In genomic region chr11:3173425-3174318, GRCm38 (mm10) we compare ENCODE assay signal across 8 mouse cellular contexts. TPM values are rescaled to one million over a fixed set of nuclear protein-coding genes. Genes with fewer than 3 reads are reported as not detected.
DNase-seq lines count a peak whose midpoint lies in the region; ATAC-seq and TF ChIP-seq lines count a peak whose summit lies in the region.
"Not testable (repeated sequence)": the region's sequence is repeated elsewhere in the genome, so short reads cannot be mapped to it uniquely, and the experiment has no call there.

No protein-coding gene starts in this region.

- not testable (repeated sequence) for H3K9me3 ChIP-seq in MEL (replicated peaks; ENCODE audit: insufficient read depth, low read length); liver, embryonic 16.5 days (replicated peaks; ENCODE audit: control insufficient read depth, low read length)
- H3K9me3 ChIP-seq in hindbrain, embryonic 13.5 days: peaks cover 14% of the 10 kb centered on the region
- peaks cover 10% of the 10 kb centered on the region for H3K9me3 ChIP-seq in neural tube, embryonic 12.5 days

- not testable (repeated sequence) for H3K79me2 ChIP-seq in MEL (ENCODE audit: control insufficient read depth, insufficient read depth, low read length, poor library complexity)

- not testable (repeated sequence) for H3K4me3 ChIP-seq in MEL (ENCODE audit: control insufficient read depth in 1 of 2, insufficient read depth in 1 of 2, low read depth in 2 of 2, low read length in 2 of 2); hindbrain, embryonic 13.5 days; liver, embryonic 16.5 days (ENCODE audit: low read depth, low read length); neural tube, embryonic 12.5 days

- H3K9ac ChIP-seq in MEL (ENCODE audit: control insufficient read depth, low read depth, low read length, poor library complexity, severe bottlenecking); hindbrain, embryonic 13.5 days; liver, embryonic 16.5 days (ENCODE audit: low read depth, low read length); neural tube, embryonic 12.5 days: not testable (repeated sequence)

- TF ChIP-seq CTCF in MEL (IDR thresholded peaks at IDR 0.05 in 2 of 3, conservative IDR thresholded peaks at IDR 0.05 in 1 of 3; ENCODE audit: control insufficient read depth in 1 of 3, insufficient read depth in 1 of 3, low read depth in 2 of 3, low read length in 3 of 3, poor library complexity in 1 of 3, severe bottlenecking in 1 of 3): not testable (repeated sequence)

- H3K4me1 ChIP-seq in MEL (ENCODE audit: control insufficient read depth in 1 of 2, insufficient read depth in 2 of 2, low read length in 2 of 2); hindbrain, embryonic 13.5 days (replicated peaks); liver, embryonic 16.5 days (ENCODE audit: control insufficient read depth, low read depth, low read length); neural tube, embryonic 12.5 days: not testable (repeated sequence)

- TF ChIP-seq EP300 in MEL (IDR thresholded peaks at IDR 0.05; ENCODE audit: low read depth in 1 of 2, low read length in 2 of 2): not testable (repeated sequence)

- WGBS in hindbrain, embryonic 13.5 days: 85% methylated on average over 11 of the region's 11 CpGs
- 66% methylated on average over 11 of the region's 11 CpGs for WGBS in liver, embryonic 16.5 days (ENCODE audit: insufficient replicate concordance)
- 84% methylated on average over 11 of the region's 11 CpGs for WGBS in neural tube, embryonic 12.5 days

- not testable (repeated sequence) for H3K27me3 ChIP-seq in MEL (ENCODE audit: control insufficient read depth in 1 of 2, insufficient read depth in 2 of 2, low read length in 2 of 2); hindbrain, embryonic 13.5 days; liver, embryonic 16.5 days (ENCODE audit: control insufficient read depth, insufficient read depth, low read depth, low read length); neural tube, embryonic 12.5 days (replicated peaks)

- H3K36me3 ChIP-seq in MEL (ENCODE audit: control insufficient read depth in 1 of 2, insufficient read depth in 2 of 2, low read length in 2 of 2); hindbrain, embryonic 13.5 days; liver, embryonic 16.5 days (ENCODE audit: control insufficient read depth, insufficient read depth); neural tube, embryonic 12.5 days: not testable (repeated sequence)

- peak; percentile 14; the same call in 1 of the 2 replicates for ATAC-seq in common myeloid progenitor, adult 5-6 weeks (replicated peaks; ENCODE audit: low read depth, poor library complexity, severe bottlenecking)
- peak; percentile 34 for ATAC-seq in hindbrain, embryonic 13.5 days (ENCODE audit: low FRiP score)
- ATAC-seq in liver, embryonic 16.5 days (ENCODE audit: low read depth): peak; percentile 35
- ATAC-seq in neural tube, embryonic 12.5 days (ENCODE audit: low FRiP score, low read depth): peak; percentile 39

- not testable (repeated sequence) for H3K4me2 ChIP-seq in hindbrain, embryonic 13.5 days; liver, embryonic 16.5 days (ENCODE audit: low read depth, low read length); neural tube, embryonic 12.5 days (replicated peaks)

- peak; percentile 42 for DNase-seq in MEL (ENCODE audit: low read depth, low spot score)
- DNase-seq in gastrocnemius, postnatal 10 days: peak; percentile 73
- peak; percentile 78 for DNase-seq in layer of hippocampus, adult 9-11 months
- DNase-seq in testis, postnatal 14 days (ENCODE audit: low spot score): peak; percentile 79

- TF ChIP-seq POLR2A in MEL (IDR thresholded peaks at IDR 0.05; ENCODE audit: control insufficient read depth in 1 of 2, insufficient read depth in 1 of 2, low read depth in 1 of 2, low read length in 2 of 2, poor library complexity in 1 of 2): not testable (repeated sequence)

- not testable (repeated sequence) for TF ChIP-seq RAD21 in MEL (IDR thresholded peaks at IDR 0.05; ENCODE audit: low read depth, low read length)

- H3K27ac ChIP-seq in MEL (ENCODE audit: control insufficient read depth, low read depth, low read length); hindbrain, embryonic 13.5 days; liver, embryonic 16.5 days (ENCODE audit: low read length); neural tube, embryonic 12.5 days: not testable (repeated sequence)

TF ChIP-seq in MEL, 35 proteins besides CTCF, POLR2A, EP300 and RAD21:
- peak; percentile 36; the same call in 1 of the 2 replicates for TF ChIP-seq ZNF384 (IDR thresholded peaks at IDR 0.05; ENCODE audit: low read depth, low read length)

RNA-seq across cellular contexts. Expression of gene Sfi1, which starts 19.6 kb away (rescaled TPM):
- total RNA-seq in MEL (2012; rRNA removed): 49.8 and 50.8 TPM in 2 replicates
- 100 to 1,000 TPM in 1 of 2 experiments, 10 to 100 TPM in 1; 83.6 to 180 TPM for polyA plus RNA-seq in MEL (2012; ENCODE audit: insufficient read depth in 1 of 2, insufficient read length in 2 of 2, low read depth in 1 of 2, low replicate concordance in 2 of 2, missing spikeins in 1 of 2)
- 16.6 and 19.5 TPM in 2 replicates for total RNA-seq in common myeloid progenitor, adult 5-6 weeks (2017)
- total RNA-seq in gastrocnemius, postnatal 10 days (2021): 10 to 100 TPM; 14.9 to 33.4 TPM
- 13.5 and 16.2 TPM in 2 replicates for polyA plus RNA-seq in hindbrain, embryonic 13.5 days (2015; fragmentation: Nextera tagmentation; extraction: Ambion mirVana)
- 3.4 and 4.1 TPM in 2 replicates for polyA plus RNA-seq in liver, embryonic 16.5 days (2015; fragmentation: Nextera tagmentation; extraction: Ambion mirVana)
- polyA plus RNA-seq in neural tube, embryonic 12.5 days (2016; fragmentation: Nextera tagmentation; extraction: Ambion mirVana): 14.3 and 15.6 TPM in 2 replicates

RNA-seq across cellular contexts. Expression of gene Eif4enif1, which starts 28.5 kb away (rescaled TPM):
- 42.8 and 59.6 TPM in 2 replicates for total RNA-seq in MEL (2012; rRNA removed)
- 100 to 1,000 TPM; 103 to 235 TPM for polyA plus RNA-seq in MEL (2012; ENCODE audit: insufficient read depth in 1 of 2, insufficient read length in 2 of 2, low read depth in 1 of 2, low replicate concordance in 2 of 2, missing spikeins in 1 of 2)
- total RNA-seq in common myeloid progenitor, adult 5-6 weeks (2017): 58.9 and 75.0 TPM in 2 replicates
- 10 to 100 TPM; 32.9 to 38.2 TPM for total RNA-seq in gastrocnemius, postnatal 10 days (2021)
- 50.4 and 52.4 TPM in 2 replicates for polyA plus RNA-seq in hindbrain, embryonic 13.5 days (2015; fragmentation: Nextera tagmentation; extraction: Ambion mirVana)
- polyA plus RNA-seq in liver, embryonic 16.5 days (2015; fragmentation: Nextera tagmentation; extraction: Ambion mirVana): 18.5 and 18.7 TPM in 2 replicates
- polyA plus RNA-seq in neural tube, embryonic 12.5 days (2016; fragmentation: Nextera tagmentation; extraction: Ambion mirVana): 62.0 and 62.5 TPM in 2 replicates
